Mouse (Mus musculus): Measurements from ENCODE around the gene Col7a1. TPM values are rescaled to one million over a fixed set of nuclear protein-coding genes. Genes with fewer than 3 reads are reported as not detected.
A peak's percentile ranks its signal among the peaks of the same experiment; 100 is the strongest.

The Col7a1 gene
- polyA plus RNA-seq, 1 experiment from 2014 or later = 7.7 TPM

DNA sequence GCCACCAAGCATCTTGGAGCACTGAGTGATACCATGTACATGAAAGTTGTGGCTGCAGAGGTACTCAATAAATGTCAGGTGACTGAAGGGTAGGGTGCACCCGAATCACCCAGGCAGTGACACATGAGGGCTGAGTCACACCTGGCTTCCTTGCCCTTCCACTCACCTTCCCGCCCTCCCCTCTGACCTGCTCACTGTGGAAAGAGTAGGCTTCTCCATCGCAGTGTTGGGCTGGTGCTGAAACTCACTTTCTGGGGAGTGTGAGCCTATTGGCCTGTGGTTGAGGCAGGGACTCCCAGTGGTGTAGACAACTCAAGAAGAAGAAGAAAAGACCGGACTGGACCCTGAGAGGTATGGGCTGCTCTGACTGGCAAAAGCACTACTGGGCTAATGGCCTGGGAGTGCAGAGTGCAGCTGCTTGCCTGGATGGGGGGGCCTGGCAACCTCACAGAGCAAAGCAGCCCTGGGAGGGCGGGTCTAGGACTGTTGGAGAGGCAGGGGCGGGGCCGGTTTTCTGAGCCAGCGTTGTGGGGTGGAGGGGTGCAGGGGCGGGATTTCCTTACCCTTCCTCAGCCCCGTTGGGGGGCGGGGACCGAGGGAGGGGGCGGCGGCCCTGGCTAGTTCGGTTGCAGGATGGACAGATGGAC lies 34.4 kb downstream of the Col7a1 start:
- peaks cover 37% of the 10 kb centered on the region for H3K4me1 ChIP-seq
- peak overlapping the region; percentile 28 for H3K4me3 ChIP-seq
- peak overlapping the region; percentile 53 for H3K4me2 ChIP-seq (replicated peaks)
- no peaks in the 10 kb centered on the region for H3K9me3 ChIP-seq
- no peaks in the 10 kb centered on the region for H3K27me3 ChIP-seq
- no peak overlapping the region for H3K27ac ChIP-seq
- H3K36me3 ChIP-seq = no peaks in the 10 kb centered on the region
- WGBS = 20% methylated on average over 15 of the region's 15 CpGs
- no peak overlapping the region for H3K9ac ChIP-seq
- ATAC-seq (ENCODE audit: low FRiP score, low read depth) = no peak

DNA sequence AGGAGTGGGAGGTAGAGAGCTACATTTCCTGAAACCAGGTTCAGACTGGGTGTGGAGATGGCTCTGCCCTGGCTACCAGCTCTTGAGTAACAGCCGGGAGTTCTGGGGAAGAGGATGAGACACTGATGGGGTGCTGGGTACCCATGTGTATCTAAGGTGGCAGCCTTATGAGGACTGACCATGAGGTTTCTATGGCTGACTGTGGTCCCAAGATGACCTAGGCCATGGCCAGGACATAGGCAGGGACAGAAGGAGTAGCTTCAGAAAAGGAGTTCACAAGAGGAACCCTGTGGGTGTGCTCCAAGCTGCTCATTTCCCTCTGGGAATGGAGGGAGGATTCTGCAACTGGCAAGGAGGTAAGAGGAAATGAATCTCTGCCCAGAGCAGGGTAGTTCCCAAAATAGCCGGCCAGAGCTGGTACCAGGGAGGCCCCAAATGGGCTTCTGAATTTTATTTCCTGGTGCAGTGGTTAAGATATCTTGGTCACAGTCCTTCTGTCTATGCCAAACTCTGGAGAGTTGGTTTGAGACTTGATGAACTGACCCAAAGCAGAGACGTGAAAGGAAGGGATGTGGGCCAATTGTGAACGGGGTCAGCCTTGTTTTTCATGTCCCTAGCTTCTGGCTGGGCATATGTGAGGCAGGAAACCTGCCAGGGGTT lies 36.5 kb downstream of the Col7a1 start:
- 69% methylated on average over 4 of the region's 4 CpGs for WGBS
- ATAC-seq (ENCODE audit: low FRiP score, low read depth) = no peak
- Histone ChIP-seq H3K27ac (peak overlapping the region; percentile 70; the same call in 1 of the 2 replicates), H3K9me3 (no peaks in the 10 kb centered on the region), H3K4me1 (peaks cover 37% of the 10 kb centered on the region), H3K27me3 (no peaks in the 10 kb centered on the region), H3K36me3 (no peaks in the 10 kb centered on the region), H3K4me3 (no peak overlapping the region), H3K4me2 (replicated peaks) (no peak overlapping the region), H3K9ac (0 out of 2 replicates have a peak overlapping the region, but pooled peaks have one; percentile 25)

- Histone ChIP-seq H3K4me2 (replicated peaks) (no peak overlapping the region), H3K4me3 (no peak overlapping the region), H3K4me1 (peaks cover 42% of the 10 kb centered on the region), H3K9me3 (no peaks in the 10 kb centered on the region), H3K27ac (peak overlapping the region; percentile 70; the same call in 1 of the 2 replicates), H3K27me3 (no peaks in the 10 kb centered on the region), H3K9ac (no peak overlapping the region), H3K36me3 (no peaks in the 10 kb centered on the region)
- 28% methylated on average over 7 of the region's 7 CpGs for WGBS
- ATAC-seq (ENCODE audit: low FRiP score, low read depth) = no peak
These were observed 37.1 kb downstream of the Col7a1 start for GRCm38 (mm10) chr9:108990462-108990820.

DNA sequence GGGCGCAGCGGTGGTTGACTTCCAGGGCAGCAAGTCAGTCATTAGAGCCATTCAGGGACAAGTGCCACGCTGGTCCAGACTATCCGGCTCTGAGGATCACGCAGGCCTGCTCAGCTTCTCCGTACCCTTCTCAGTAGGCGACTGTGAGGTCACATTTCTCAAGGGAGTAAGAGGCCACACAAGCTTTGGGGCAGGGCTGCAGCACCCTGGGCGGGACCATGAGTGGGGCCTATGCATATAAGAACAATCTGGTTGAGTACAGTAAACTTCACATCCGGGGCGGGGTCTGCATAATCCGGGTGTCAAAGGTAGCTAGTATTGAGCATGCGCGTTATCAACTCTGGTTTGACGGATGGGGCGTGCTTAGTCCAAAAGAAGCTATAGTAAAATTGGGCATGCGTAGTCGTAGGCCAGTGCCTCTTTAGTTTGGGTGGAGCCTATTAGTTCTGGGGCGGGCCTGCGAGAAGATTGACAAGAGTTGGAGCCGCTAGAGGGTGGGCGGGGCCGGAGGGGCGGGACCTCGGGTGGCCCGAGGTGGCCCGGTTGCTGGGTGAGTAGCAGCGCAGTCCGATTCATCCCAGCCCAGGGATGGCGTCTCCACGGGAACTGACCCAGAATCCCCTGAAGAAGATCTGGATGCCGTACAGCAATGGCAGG lies 38.2 kb downstream of the Col7a1 start, which contains the start of gene Pfkfb4:
Gene Pfkfb4 (plus strand): TSS at position 351 of the 657 bp plus-strand sequence.
- Histone ChIP-seq H3K4me2 (replicated peaks) (peak within 1 kb of the TSS; percentile 87), H3K27ac (peak within 1 kb of the TSS; percentile 90), H3K4me1 (peaks cover 47% of the 10 kb centered on the region), H3K9ac (peak within 1 kb of the TSS; percentile 76), H3K27me3 (no peaks in the 10 kb centered on the region), H3K4me3 (peak within 1 kb of the TSS; percentile 62), H3K36me3 (no peaks in the 10 kb centered on the region), H3K9me3 (no peaks in the 10 kb centered on the region)
- ATAC-seq (ENCODE audit: low FRiP score, low read depth) = peak; percentile 94
- WGBS = 1% methylated on average over 31 of the region's 31 CpGs

DNA sequence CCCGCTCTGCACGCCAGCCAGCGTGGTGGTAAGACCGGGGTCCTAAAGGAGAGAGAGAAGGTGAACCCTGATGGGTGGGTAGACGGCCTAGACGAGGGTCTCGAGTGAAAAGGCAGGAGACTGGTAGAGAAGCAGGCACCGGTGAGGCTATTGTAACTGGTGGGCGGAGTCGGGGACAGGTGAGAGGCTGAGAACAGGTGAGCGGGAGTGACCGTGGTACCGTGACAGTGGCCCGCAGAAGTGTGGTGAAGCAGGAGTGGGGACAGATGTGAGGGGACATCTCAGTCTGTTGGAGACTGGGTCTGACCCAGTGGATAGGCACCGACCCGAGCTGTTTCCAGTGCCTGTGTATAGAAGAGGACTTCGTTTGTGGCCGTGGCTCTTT lies 38.7 kb downstream of the Col7a1 start:
- peaks cover 47% of the 10 kb centered on the region for H3K4me1 ChIP-seq
- no peak for ATAC-seq (ENCODE audit: low FRiP score, low read depth)
- no peaks in the 10 kb centered on the region for H3K9me3 ChIP-seq
- H3K9ac ChIP-seq = peak overlapping the region; percentile 76
- H3K36me3 ChIP-seq = no peaks in the 10 kb centered on the region
- peak overlapping the region; percentile 87 for H3K4me2 ChIP-seq (replicated peaks)
- peak overlapping the region; percentile 29; the same call in 1 of the 2 replicates for H3K27ac ChIP-seq
- no peaks in the 10 kb centered on the region for H3K27me3 ChIP-seq
- 7% methylated on average over 18 of the region's 18 CpGs for WGBS
- H3K4me3 ChIP-seq = peak overlapping the region; percentile 62

DNA sequence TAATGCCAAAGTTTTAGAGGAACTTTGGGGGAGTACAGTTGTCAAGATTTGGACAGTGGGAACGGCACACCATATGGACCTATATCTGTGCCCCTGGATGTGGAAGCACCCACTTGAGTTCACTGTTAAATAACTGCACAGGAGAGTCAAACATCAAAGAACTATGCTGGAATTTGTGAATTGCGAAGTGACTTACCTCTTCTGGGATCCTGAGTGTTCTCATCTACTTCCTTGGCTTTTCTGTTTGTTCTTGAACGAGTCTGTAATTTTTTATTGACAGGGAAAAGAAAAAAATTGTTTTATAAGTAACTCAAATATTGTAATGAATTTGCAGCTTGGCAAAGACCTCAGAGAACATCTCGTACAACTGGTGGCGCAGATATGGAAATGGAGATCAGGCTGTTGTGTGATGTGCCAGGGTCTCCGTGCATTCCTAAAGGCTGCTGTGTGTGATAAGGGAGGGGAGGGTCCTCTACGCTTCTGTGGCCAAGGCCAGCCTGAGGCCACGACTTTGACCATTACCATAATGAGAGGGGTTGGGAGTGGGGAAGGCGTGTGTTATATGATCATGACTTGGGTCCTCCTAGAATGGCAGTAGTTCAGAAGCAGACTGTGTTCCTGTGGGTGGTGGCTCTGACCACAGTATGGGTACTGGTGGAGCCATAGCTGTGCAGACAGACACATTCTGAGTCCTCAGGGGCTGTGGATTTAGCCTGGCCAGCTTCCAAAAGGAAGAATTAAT lies 39.4 kb downstream of the Col7a1 start:
- Histone ChIP-seq H3K36me3 (no peaks in the 10 kb centered on the region), H3K4me1 (peaks cover 42% of the 10 kb centered on the region), H3K9ac (peak overlapping the region; percentile 76; the same call in 1 of the 2 replicates), H3K27ac (no peak overlapping the region), H3K9me3 (no peaks in the 10 kb centered on the region), H3K4me3 (peak overlapping the region; percentile 62), H3K27me3 (no peaks in the 10 kb centered on the region), H3K4me2 (replicated peaks) (peak overlapping the region; percentile 87)
- 79% methylated on average over 9 of the region's 9 CpGs for WGBS
- no peak for ATAC-seq (ENCODE audit: low FRiP score, low read depth)

DNA sequence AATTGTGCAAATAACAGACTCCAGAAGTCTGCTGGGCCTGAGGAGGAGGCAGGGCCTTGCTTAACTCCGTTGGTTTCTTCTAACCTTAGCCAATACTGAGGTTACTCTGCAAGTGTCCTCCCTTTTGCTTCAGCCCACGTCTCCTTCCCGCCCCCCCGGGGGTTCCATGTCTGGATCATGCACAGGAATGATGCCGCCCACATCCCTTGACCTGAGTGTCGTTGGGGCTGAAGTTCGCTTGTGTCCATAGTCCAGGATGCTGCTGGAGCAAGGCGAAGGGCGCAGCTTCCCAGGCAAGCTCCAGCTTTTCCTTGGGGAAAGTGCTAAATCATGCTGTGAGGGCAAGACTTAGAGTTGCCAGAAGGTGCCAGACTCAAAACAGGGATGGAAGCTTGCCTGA lies 43.0 kb downstream of the Col7a1 start:
- Histone ChIP-seq H3K4me1 (peaks cover 17% of the 10 kb centered on the region), H3K27me3 (no peaks in the 10 kb centered on the region), H3K4me2 (replicated peaks) (no peak overlapping the region), H3K4me3 (no peak overlapping the region), H3K9ac (no peak overlapping the region), H3K27ac (no peak overlapping the region), H3K36me3 (no peaks in the 10 kb centered on the region), H3K9me3 (no peaks in the 10 kb centered on the region)
- WGBS = 81% methylated on average over 9 of the region's 9 CpGs
- no peak for ATAC-seq (ENCODE audit: low FRiP score, low read depth)

DNA sequence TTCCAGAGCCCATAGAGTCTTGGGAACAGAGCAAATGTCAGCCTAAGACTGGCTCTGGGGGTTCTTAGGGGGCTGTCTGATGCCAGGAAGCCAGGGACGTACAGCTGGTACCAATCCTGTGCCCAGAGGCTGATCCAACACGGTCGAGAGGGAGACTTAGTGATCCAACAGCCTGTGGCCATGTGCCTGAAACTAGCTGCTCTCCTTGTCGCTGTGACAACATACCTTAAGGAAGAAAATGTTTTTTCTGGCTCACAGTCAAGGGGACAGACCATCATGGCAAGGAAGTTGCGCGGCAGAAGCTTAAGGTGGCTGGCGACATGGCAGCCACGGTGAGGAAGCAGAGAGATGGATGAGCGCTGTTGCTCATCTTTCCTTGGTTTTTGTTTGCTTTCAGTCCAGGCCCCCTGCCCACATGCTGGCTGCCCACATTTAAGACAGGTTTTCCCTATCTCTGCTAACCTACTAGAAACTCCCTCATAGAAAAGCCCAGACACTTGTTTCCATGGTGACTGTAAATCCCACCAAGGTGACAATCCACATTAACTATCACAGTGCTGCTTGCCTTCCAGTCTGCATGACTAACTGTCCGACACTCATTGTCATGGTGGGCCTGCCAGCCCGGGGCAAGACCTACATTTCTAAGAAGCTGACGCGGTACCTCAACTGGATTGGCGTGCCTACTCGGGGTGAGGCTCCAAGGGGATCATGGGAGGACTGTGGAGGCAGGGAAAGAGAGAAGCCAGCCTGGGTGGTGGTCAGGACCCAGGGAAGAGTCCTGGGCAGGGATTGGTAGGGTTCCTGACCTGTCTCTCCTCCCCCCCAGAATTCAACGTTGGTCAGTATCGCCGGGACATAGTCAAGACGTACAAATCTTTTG lies 45.1 kb downstream of the Col7a1 start:
- Histone ChIP-seq H3K9me3 (no peaks in the 10 kb centered on the region), H3K9ac (no peak overlapping the region; the same call in 1 of the 2 replicates), H3K4me3 (no peak overlapping the region), H3K4me2 (replicated peaks) (no peak overlapping the region), H3K27ac (no peak overlapping the region), H3K36me3 (no peaks in the 10 kb centered on the region), H3K27me3 (no peaks in the 10 kb centered on the region), H3K4me1 (peaks cover 10% of the 10 kb centered on the region)
- ATAC-seq (ENCODE audit: low FRiP score, low read depth) = no peak
- WGBS = 89% methylated on average over 19 of the region's 19 CpGs

- Histone ChIP-seq H3K27ac (no peak overlapping the region), H3K4me2 (replicated peaks) (no peak overlapping the region), H3K9me3 (no peaks in the 10 kb centered on the region), H3K36me3 (no peaks in the 10 kb centered on the region), H3K4me1 (peaks cover 10% of the 10 kb centered on the region), H3K27me3 (no peaks in the 10 kb centered on the region), H3K9ac (no peak overlapping the region), H3K4me3 (no peak overlapping the region)
- ATAC-seq (ENCODE audit: low FRiP score, low read depth) = no peak
- WGBS = 73% methylated on average over 4 of the region's 4 CpGs
These were observed 45.8 kb downstream of the Col7a1 start for GRCm38 (mm10) chr9:108999167-108999526.

- Histone ChIP-seq H3K9me3 (no peaks in the 10 kb centered on the region), H3K27me3 (no peaks in the 10 kb centered on the region), H3K4me3 (no peak overlapping the region), H3K4me1 (peaks cover 2% of the 10 kb centered on the region; the same call in 1 of the 2 replicates), H3K36me3 (no peaks in the 10 kb centered on the region), H3K27ac (no peak overlapping the region), H3K4me2 (replicated peaks) (no peak overlapping the region), H3K9ac (no peak overlapping the region)
- peak; percentile 57; the same call in 1 of the 2 replicates for ATAC-seq (ENCODE audit: low FRiP score, low read depth)
- 8% methylated on average over 3 of the region's 3 CpGs for WGBS
These were observed 47.3 kb downstream of the Col7a1 start for GRCm38 (mm10) chr9:109000726-109001125.

GRCm38 (mm10) chr9:109003201-109003600 lies 49.8 kb downstream of the Col7a1 start:
- no peak for ATAC-seq (ENCODE audit: low FRiP score, low read depth)
- 53% methylated on average over 2 of the region's 2 CpGs for WGBS
- no peak overlapping the region for H3K9ac ChIP-seq

More at GRCm38 (mm10) chr9:109003201-109003600, 49.8 kb downstream of the Col7a1 start:
- no peak overlapping the region for H3K4me2 ChIP-seq (replicated peaks)
- no peaks in the 10 kb centered on the region for H3K9me3 ChIP-seq
- H3K27ac ChIP-seq = no peak overlapping the region
- no peaks in the 10 kb centered on the region for H3K4me1 ChIP-seq
- no peak overlapping the region for H3K4me3 ChIP-seq
- H3K27me3 ChIP-seq = no peaks in the 10 kb centered on the region
- no peaks in the 10 kb centered on the region; the same call in 1 of the 2 replicates for H3K36me3 ChIP-seq

All from limb, embryonic 13.5 days (tissue).